Mouse (Mus musculus): ENCODE results near the gene Spata21. TPM values are rescaled to one million over a fixed set of nuclear protein-coding genes. Genes with fewer than 3 reads are reported as not detected.

Spata21 gene
- polyA plus RNA-seq, 1 experiment from 2014 or later, result 0.20 TPM

- H3K4me3 ChIP-seq (ENCODE audit: low read depth, low read length), result no peak overlapping the region
- ATAC-seq (replicated peaks; ENCODE audit: low FRiP score, low TSS enrichment, low read depth) (no peak), DNase-seq (ENCODE audit: low spot score) (no peak)
- no peak overlapping the region for H3K4me2 ChIP-seq (ENCODE audit: low read length)
- 97% methylated on average over 10 of the region's 10 CpGs for WGBS
- H3K9ac ChIP-seq (ENCODE audit: low read length), result no peak overlapping the region
- no peak overlapping the region for H3K27ac ChIP-seq (ENCODE audit: low read depth)
- H3K36me3 ChIP-seq (ENCODE audit: control insufficient read depth, insufficient read depth, low read length), result peaks cover 16% of the 10 kb centered on the region; the same call in 1 of the 2 replicates
- no peaks in the 10 kb centered on the region for H3K27me3 ChIP-seq (replicated peaks; ENCODE audit: control insufficient read depth, insufficient read depth, low read length)
- H3K9me3 ChIP-seq (ENCODE audit: control insufficient read depth, low read length), result no peaks in the 10 kb centered on the region
- peaks cover 15% of the 10 kb centered on the region; the same call in 1 of the 2 replicates for H3K4me1 ChIP-seq (replicated peaks; ENCODE audit: control insufficient read depth, insufficient read depth, low read length)
These were observed 31.2 kb upstream of the Spata21 start for GRCm38 (mm10) chr4:141056970-141057369.

DNA sequence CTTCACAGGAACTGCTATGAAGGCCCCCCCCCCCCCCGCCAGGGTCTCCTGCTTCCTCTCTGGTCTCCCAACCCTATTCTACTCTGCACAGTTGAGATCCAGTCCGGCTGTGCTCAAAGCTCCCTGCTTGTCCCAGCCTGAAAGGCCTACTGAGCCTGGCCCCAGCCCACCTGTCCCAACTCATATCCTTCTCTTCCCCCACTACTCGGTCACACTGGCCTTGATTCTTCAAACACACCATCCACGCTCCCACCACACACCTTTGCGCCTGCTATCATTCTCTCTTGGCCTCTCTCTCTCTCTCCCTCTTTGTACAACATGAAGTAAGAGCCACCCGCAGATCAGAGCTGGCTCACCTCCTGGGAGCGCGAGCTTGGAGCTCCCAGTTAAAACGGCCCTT lies 29.3 kb upstream of the Spata21 start:
- Histone ChIP-seq H3K27ac (ENCODE audit: low read depth) (no peak overlapping the region), H3K9me3 (ENCODE audit: control insufficient read depth, low read length) (no peaks in the 10 kb centered on the region), H3K27me3 (replicated peaks; ENCODE audit: control insufficient read depth, insufficient read depth, low read length) (no peaks in the 10 kb centered on the region), H3K4me3 (ENCODE audit: low read depth, low read length) (no peak overlapping the region), H3K4me2 (ENCODE audit: low read length) (no peak overlapping the region), H3K4me1 (replicated peaks; ENCODE audit: control insufficient read depth, insufficient read depth, low read length) (peaks cover 13% of the 10 kb centered on the region; the same call in 1 of the 2 replicates), H3K9ac (ENCODE audit: low read length) (no peak overlapping the region), H3K36me3 (ENCODE audit: control insufficient read depth, insufficient read depth, low read length) (peaks cover 16% of the 10 kb centered on the region; the same call in 1 of the 2 replicates)
- WGBS, result 72% methylated on average over 9 of the region's 9 CpGs
- ATAC-seq (replicated peaks; ENCODE audit: low FRiP score, low TSS enrichment, low read depth) (no peak), DNase-seq (ENCODE audit: low spot score) (no peak)

GRCm38 (mm10) chr4:141059616-141060425 lies 28.3 kb upstream of the Spata21 start:
- DNase-seq (ENCODE audit: low spot score) (no peak), ATAC-seq (replicated peaks; ENCODE audit: low FRiP score, low TSS enrichment, low read depth) (peak; percentile 70; the same call in 1 of the 2 replicates)
- H3K27ac ChIP-seq (ENCODE audit: low read depth), result peak overlapping the region; percentile 88
- no peaks in the 10 kb centered on the region for H3K9me3 ChIP-seq (ENCODE audit: control insufficient read depth, low read length)
- peaks cover 10% of the 10 kb centered on the region; the same call in 1 of the 2 replicates for H3K4me1 ChIP-seq (replicated peaks; ENCODE audit: control insufficient read depth, insufficient read depth, low read length)
- H3K4me2 ChIP-seq (ENCODE audit: low read length), result peak overlapping the region; percentile 59
- peak overlapping the region; percentile 52 for H3K4me3 ChIP-seq (ENCODE audit: low read depth, low read length)
- WGBS, result 2% methylated on average over 31 of the region's 32 CpGs
- H3K36me3 ChIP-seq (ENCODE audit: control insufficient read depth, insufficient read depth, low read length), result peaks cover 11% of the 10 kb centered on the region; the same call in 1 of the 2 replicates
- H3K27me3 ChIP-seq (replicated peaks; ENCODE audit: control insufficient read depth, insufficient read depth, low read length), result no peaks in the 10 kb centered on the region
- H3K9ac ChIP-seq (ENCODE audit: low read length), result peak overlapping the region; percentile 83

GRCm38 (mm10) chr4:141060426-141061301 lies 27.5 kb upstream of the Spata21 start, which contains the start of gene Crocc:
Crocc (minus strand) TSS chr4:141060550.
- no peaks in the 10 kb centered on the region for H3K27me3 ChIP-seq (replicated peaks; ENCODE audit: control insufficient read depth, insufficient read depth, low read length)
- no peaks in the 10 kb centered on the region for H3K9me3 ChIP-seq (ENCODE audit: control insufficient read depth, low read length)
- ATAC-seq (replicated peaks; ENCODE audit: low FRiP score, low TSS enrichment, low read depth) (peak; percentile 93), DNase-seq (ENCODE audit: low spot score) (peak; percentile 100)
- peak within 1 kb of the TSS; percentile 52 for H3K4me3 ChIP-seq (ENCODE audit: low read depth, low read length)
- under 1% methylated on average over 76 of the region's 77 CpGs for WGBS
- peak within 1 kb of the TSS; percentile 88 for H3K27ac ChIP-seq (ENCODE audit: low read depth)
- peak within 1 kb of the TSS; percentile 83 for H3K9ac ChIP-seq (ENCODE audit: low read length)
- H3K4me2 ChIP-seq (ENCODE audit: low read length), result peak within 1 kb of the TSS; percentile 63
- H3K4me1 ChIP-seq (replicated peaks; ENCODE audit: control insufficient read depth, insufficient read depth, low read length), result peaks cover 10% of the 10 kb centered on the region; the same call in 1 of the 2 replicates
- peaks cover 14% of the 10 kb centered on the region for H3K36me3 ChIP-seq (ENCODE audit: control insufficient read depth, insufficient read depth, low read length)

GRCm38 (mm10) chr4:141064104-141064659 lies 24.0 kb upstream of the Spata21 start:
- Histone ChIP-seq H3K27me3 (replicated peaks; ENCODE audit: control insufficient read depth, insufficient read depth, low read length) (no peaks in the 10 kb centered on the region), H3K4me3 (ENCODE audit: low read depth, low read length) (no peak overlapping the region), H3K9ac (ENCODE audit: low read length) (no peak overlapping the region), H3K36me3 (ENCODE audit: control insufficient read depth, insufficient read depth, low read length) (peaks cover 38% of the 10 kb centered on the region), H3K4me2 (ENCODE audit: low read length) (no peak overlapping the region), H3K27ac (ENCODE audit: low read depth) (no peak overlapping the region), H3K9me3 (ENCODE audit: control insufficient read depth, low read length) (no peaks in the 10 kb centered on the region), H3K4me1 (replicated peaks; ENCODE audit: control insufficient read depth, insufficient read depth, low read length) (peaks cover 7% of the 10 kb centered on the region; the same call in 1 of the 2 replicates)
- no peak for ATAC-seq (replicated peaks; ENCODE audit: low FRiP score, low TSS enrichment, low read depth)
- WGBS, result 90% methylated on average over 4 of the region's 4 CpGs
- no peak for DNase-seq (ENCODE audit: low spot score)

DNA sequence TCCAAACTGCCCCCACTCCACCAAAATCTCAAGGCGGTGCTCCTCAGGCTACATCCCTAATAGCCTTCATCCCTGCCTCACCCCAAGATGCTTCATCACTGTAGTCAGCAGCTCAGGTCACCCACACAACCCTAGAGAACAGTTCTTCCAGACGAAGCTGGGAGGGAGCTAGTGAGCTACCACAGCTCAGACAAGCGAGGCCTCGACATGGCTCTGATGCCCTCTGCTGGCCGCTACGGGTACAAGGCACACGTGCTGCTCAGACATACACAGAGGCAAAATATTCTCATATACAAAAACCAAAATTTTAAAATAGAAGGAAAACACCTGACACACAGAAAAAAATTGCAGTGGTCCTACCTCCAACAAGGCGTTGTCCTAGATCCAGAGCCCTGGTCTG lies 23.0 kb upstream of the Spata21 start:
- H3K36me3 ChIP-seq (ENCODE audit: control insufficient read depth, insufficient read depth, low read length), result peaks cover 48% of the 10 kb centered on the region
- H3K27me3 ChIP-seq (replicated peaks; ENCODE audit: control insufficient read depth, insufficient read depth, low read length), result no peaks in the 10 kb centered on the region
- no peak overlapping the region for H3K4me3 ChIP-seq (ENCODE audit: low read depth, low read length)
- no peak overlapping the region for H3K4me2 ChIP-seq (ENCODE audit: low read length)
- no peak overlapping the region for H3K9ac ChIP-seq (ENCODE audit: low read length)
- no peak overlapping the region for H3K27ac ChIP-seq (ENCODE audit: low read depth)
- no peaks in the 10 kb centered on the region for H3K9me3 ChIP-seq (ENCODE audit: control insufficient read depth, low read length)
- WGBS, result 6% methylated on average over 8 of the region's 8 CpGs
- ATAC-seq (replicated peaks; ENCODE audit: low FRiP score, low TSS enrichment, low read depth), result 0 out of 2 replicates have a peak, but pooled peaks have one; percentile 12
- DNase-seq (ENCODE audit: low spot score), result peak; percentile 86
- no peaks in the 10 kb centered on the region; the same call in 1 of the 2 replicates for H3K4me1 ChIP-seq (replicated peaks; ENCODE audit: control insufficient read depth, insufficient read depth, low read length)

- no peaks in the 10 kb centered on the region for H3K27me3 ChIP-seq (replicated peaks; ENCODE audit: control insufficient read depth, insufficient read depth, low read length)
- DNase-seq (ENCODE audit: low spot score), result no peak
- H3K9ac ChIP-seq (ENCODE audit: low read length), result no peak overlapping the region
- no peaks in the 10 kb centered on the region for H3K9me3 ChIP-seq (ENCODE audit: control insufficient read depth, low read length)
- peaks cover 62% of the 10 kb centered on the region for H3K36me3 ChIP-seq (ENCODE audit: control insufficient read depth, insufficient read depth, low read length)
- 80% methylated on average over 12 of the region's 12 CpGs for WGBS
- H3K27ac ChIP-seq (ENCODE audit: low read depth), result no peak overlapping the region
- H3K4me2 ChIP-seq (ENCODE audit: low read length), result no peak overlapping the region
- H3K4me1 ChIP-seq (replicated peaks; ENCODE audit: control insufficient read depth, insufficient read depth, low read length), result no peaks in the 10 kb centered on the region
- H3K4me3 ChIP-seq (ENCODE audit: low read depth, low read length), result no peak overlapping the region
- no peak for ATAC-seq (replicated peaks; ENCODE audit: low FRiP score, low TSS enrichment, low read depth)
These were observed 21.2 kb upstream of the Spata21 start for GRCm38 (mm10) chr4:141066709-141067515.

Measured in intestine, embryonic 14.5 days (tissue).